Mouse (Mus musculus): Measurements from ENCODE around the gene Mmp23. TPM values are rescaled to one million over a fixed set of nuclear protein-coding genes. Genes with fewer than 3 reads are reported as not detected.

The Mmp23 gene
- total and polyA plus RNA-seq, 2 experiments from 2014 or later: 5.6 to 6.4 TPM

DNA sequence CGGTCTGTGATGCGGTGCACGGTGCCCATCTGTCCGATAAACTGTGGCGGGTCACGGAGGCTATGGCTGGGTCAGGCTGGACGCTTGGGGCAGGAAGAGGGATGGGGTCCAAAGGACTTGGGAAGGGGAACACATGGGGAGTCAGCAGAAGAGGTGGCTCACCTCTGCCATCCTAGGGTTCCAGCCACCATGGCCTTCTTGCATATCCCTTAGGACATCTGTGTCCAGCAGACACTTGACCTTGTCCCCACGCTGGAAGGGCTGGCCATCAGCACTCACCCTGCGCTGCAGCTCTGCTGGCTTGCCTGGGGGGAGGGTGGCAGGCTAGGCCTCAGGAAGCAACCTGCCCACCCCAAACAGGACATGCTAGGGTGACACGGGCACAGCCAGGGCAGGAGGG, 5.8 kb upstream of the Mmp23 start:
- no peaks in the 10 kb centered on the region for H3K4me1 ChIP-seq (ENCODE audit: insufficient read depth, low read length)
- H3K9ac ChIP-seq (replicated peaks; ENCODE audit: low read length, poor library complexity, severe bottlenecking): no peak overlapping the region
- no peak overlapping the region for H3K4me2 ChIP-seq (ENCODE audit: low read depth, low read length, poor library complexity, severe bottlenecking)
- ATAC-seq (ENCODE audit: low FRiP score) (no peak), DNase-seq (ENCODE audit: low spot score) (no peak)
- WGBS: 92% methylated on average over 10 of the region's 10 CpGs
- H3K9me3 ChIP-seq (ENCODE audit: low read length): no peaks in the 10 kb centered on the region
- no peak overlapping the region for H3K27ac ChIP-seq (ENCODE audit: low read depth, low read length)
- no peak overlapping the region for H3K4me3 ChIP-seq (ENCODE audit: low read depth, low read length)
- TF ChIP-seq CTCF (IDR thresholded peaks at IDR 0.05): no peak
- H3K27me3 ChIP-seq (ENCODE audit: insufficient read depth, low read length): peaks cover 24% of the 10 kb centered on the region
- H3K36me3 ChIP-seq (ENCODE audit: insufficient read depth, low read length): peaks cover 70% of the 10 kb centered on the region

DNA sequence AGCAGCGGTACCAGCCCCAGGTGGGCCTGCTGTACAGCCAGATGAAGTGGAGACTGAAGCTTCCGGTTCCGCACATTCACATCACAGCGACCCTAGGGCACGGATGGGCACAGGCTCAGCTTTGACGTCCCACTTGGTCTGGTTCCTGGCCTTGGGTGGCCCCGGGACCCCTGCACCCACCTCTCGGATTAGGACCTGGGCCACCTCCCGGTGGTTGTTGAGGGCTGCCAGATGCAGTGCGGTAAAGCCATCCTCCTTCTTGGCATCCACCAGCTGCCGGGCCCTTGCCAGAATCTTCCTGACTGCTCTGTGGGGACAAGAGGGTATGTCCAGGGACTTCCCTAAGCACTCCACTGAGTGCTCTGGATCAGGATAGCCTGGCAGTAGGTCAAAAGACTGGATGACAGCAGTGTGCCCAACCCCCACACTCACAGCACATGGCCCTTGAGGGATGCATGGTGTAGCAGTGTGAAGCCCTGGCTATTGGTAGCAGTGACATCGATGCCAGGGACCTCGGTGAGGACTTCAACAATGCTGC, 3.1 kb upstream of the Mmp23 start:
- no peak overlapping the region for H3K4me2 ChIP-seq (ENCODE audit: low read depth, low read length, poor library complexity, severe bottlenecking)
- WGBS: 94% methylated on average over 13 of the region's 13 CpGs
- peaks cover 37% of the 10 kb centered on the region for H3K27me3 ChIP-seq (ENCODE audit: insufficient read depth, low read length)
- no peak for DNase-seq (ENCODE audit: low spot score)
- peaks cover 67% of the 10 kb centered on the region for H3K36me3 ChIP-seq (ENCODE audit: insufficient read depth, low read length)
- H3K27ac ChIP-seq (ENCODE audit: low read depth, low read length): no peak overlapping the region
- H3K9ac ChIP-seq (replicated peaks; ENCODE audit: low read length, poor library complexity, severe bottlenecking): no peak overlapping the region
- H3K9me3 ChIP-seq (ENCODE audit: low read length): no peaks in the 10 kb centered on the region
- H3K4me3 ChIP-seq (ENCODE audit: low read depth, low read length): no peak overlapping the region
- no peak for ATAC-seq (ENCODE audit: low FRiP score)
- TF ChIP-seq CTCF (IDR thresholded peaks at IDR 0.05): no peak
- H3K4me1 ChIP-seq (ENCODE audit: insufficient read depth, low read length): peaks cover 3% of the 10 kb centered on the region; the same call in 1 of the 2 replicates

DNA sequence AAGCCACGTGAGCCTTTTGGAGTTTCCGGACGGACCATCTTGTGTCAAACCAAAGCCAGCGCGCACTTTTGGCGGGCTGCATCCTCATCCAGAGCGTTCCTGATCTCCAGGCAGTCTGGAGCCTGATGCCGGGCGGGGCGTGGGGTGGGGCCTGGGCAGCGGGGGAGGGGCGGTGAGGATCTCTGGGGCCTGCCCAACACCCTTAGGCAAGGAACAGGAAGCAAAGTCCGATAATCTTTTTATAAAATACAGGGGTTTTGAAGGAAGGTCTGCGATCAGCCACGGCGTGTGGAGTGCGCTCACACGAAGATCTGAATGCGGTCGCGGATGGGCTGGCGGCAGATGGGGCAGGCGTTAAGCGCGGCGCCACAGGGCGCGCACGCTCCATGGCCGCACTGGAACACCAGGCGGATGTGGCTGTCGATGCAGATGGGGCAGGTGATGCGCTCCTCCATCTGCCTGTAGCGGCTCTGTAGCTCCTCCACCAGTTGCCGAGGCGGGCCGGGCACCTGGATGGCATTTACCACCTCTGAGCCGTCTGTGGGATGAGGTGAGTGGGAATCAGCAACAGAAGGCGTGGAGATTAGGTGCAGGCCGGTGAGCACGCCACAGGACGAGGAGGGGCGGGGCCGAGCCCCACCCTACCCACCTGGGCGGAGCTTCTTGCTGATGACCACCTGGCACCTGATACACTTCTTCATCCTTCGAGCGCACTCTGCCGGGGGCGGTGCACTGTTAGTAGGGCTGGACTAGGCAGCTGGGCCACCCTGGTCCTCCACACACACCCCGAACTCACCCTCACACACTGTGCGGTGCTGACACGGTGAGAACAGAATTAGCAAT, 1.5 kb upstream of the Mmp23 start:
- no peak overlapping the region for H3K27ac ChIP-seq (ENCODE audit: low read depth, low read length)
- peak overlapping the region; percentile 30 for H3K4me2 ChIP-seq (ENCODE audit: low read depth, low read length, poor library complexity, severe bottlenecking)
- H3K9ac ChIP-seq (replicated peaks; ENCODE audit: low read length, poor library complexity, severe bottlenecking): peak overlapping the region; percentile 29; the same call in 1 of the 2 replicates
- H3K4me3 ChIP-seq (ENCODE audit: low read depth, low read length): peak overlapping the region; percentile 13; the same call in 1 of the 2 replicates
- DNase-seq (ENCODE audit: low spot score) (peak; percentile 28), ATAC-seq (ENCODE audit: low FRiP score) (no peak)
- no peak for TF ChIP-seq CTCF (IDR thresholded peaks at IDR 0.05)
- no peaks in the 10 kb centered on the region for H3K9me3 ChIP-seq (ENCODE audit: low read length)
- peaks cover 44% of the 10 kb centered on the region for H3K27me3 ChIP-seq (ENCODE audit: insufficient read depth, low read length)
- peaks cover 67% of the 10 kb centered on the region for H3K36me3 ChIP-seq (ENCODE audit: insufficient read depth, low read length)
- 12% methylated on average over 49 of the region's 52 CpGs for WGBS
- peaks cover 3% of the 10 kb centered on the region; the same call in 1 of the 2 replicates for H3K4me1 ChIP-seq (ENCODE audit: insufficient read depth, low read length)

DNA sequence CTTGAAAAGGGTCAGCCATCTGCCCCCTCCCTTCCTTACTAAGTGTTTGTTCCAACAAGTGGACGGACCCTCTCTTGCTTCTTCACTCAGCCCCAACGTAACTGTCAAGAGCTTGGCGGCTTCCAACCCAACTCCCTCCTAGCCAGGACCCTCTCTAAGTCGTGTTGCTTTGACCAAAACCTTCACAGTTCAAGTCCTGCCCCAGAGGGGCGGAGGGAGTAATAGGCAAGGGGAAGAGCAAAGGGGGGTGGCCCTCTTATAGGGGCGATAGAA, 935 bp upstream of the Mmp23 start:
- TF ChIP-seq CTCF (IDR thresholded peaks at IDR 0.05): no peak

DNA sequence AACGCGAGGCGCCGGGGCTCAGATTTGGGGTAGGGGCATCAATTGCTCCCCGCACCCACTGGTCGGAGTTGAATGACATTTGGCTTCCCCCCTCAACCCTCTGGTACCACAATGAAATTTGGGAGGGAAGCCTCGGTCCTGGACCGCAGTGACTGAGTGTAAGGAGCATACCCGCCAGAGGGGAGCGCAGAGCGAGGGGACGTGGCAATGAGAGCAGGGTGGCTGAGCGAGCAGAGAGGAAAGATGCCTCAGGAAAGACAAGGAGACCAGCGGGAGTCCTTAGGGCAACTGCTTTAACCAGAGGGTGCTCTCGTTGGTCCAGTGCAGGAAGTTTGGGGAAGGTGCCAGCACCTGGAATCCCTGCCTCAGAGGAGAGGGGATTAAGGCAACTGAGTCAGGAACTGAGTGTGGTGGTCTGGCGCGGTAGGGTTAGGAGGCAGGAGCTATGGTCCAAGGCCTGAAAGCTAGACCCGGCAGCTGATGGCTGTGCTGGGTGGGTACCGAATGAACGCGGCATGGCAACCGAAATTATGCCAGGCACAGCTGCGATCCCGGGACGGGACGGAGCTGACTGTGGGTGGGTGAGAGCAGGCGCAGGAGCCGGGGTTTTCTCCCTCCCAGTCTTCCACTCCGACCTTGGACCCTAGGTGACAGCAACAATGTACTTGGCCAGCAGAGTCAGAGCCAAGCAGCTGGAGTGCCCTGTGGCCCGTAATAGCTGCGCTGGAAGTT, 433 bp upstream of the Mmp23 start:
- ATAC-seq (ENCODE audit: low FRiP score) (no peak), DNase-seq (ENCODE audit: low spot score) (peak; percentile 23)
- Histone ChIP-seq H3K4me1 (ENCODE audit: insufficient read depth, low read length) (peaks cover 3% of the 10 kb centered on the region; the same call in 1 of the 2 replicates), H3K9ac (replicated peaks; ENCODE audit: low read length, poor library complexity, severe bottlenecking) (peak overlapping the region; percentile 54; the same call in 1 of the 2 replicates), H3K9me3 (ENCODE audit: low read length) (no peaks in the 10 kb centered on the region), H3K4me3 (ENCODE audit: low read depth, low read length) (peak overlapping the region; percentile 32; the same call in 1 of the 2 replicates), H3K27ac (ENCODE audit: low read depth, low read length) (no peak overlapping the region), H3K27me3 (ENCODE audit: insufficient read depth, low read length) (peaks cover 44% of the 10 kb centered on the region), H3K36me3 (ENCODE audit: insufficient read depth, low read length) (peaks cover 67% of the 10 kb centered on the region), H3K4me2 (ENCODE audit: low read depth, low read length, poor library complexity, severe bottlenecking) (peak overlapping the region; percentile 61)
- TF ChIP-seq CTCF (IDR thresholded peaks at IDR 0.05): peak; percentile 38; the same call in 1 of the 2 replicates
- 5% methylated on average over 31 of the region's 31 CpGs for WGBS

More for the DNA sequence above, 935 bp upstream of the Mmp23 start:
- H3K9me3 ChIP-seq (ENCODE audit: low read length): no peaks in the 10 kb centered on the region
- H3K36me3 ChIP-seq (ENCODE audit: insufficient read depth, low read length): peaks cover 67% of the 10 kb centered on the region
- H3K27ac ChIP-seq (ENCODE audit: low read depth, low read length): no peak overlapping the region
- peaks cover 44% of the 10 kb centered on the region for H3K27me3 ChIP-seq (ENCODE audit: insufficient read depth, low read length)
- ATAC-seq (ENCODE audit: low FRiP score) (no peak), DNase-seq (ENCODE audit: low spot score) (no peak)
- 18% methylated on average over 6 of the region's 6 CpGs for WGBS
- H3K9ac ChIP-seq (replicated peaks; ENCODE audit: low read length, poor library complexity, severe bottlenecking): 0 out of 2 replicates have a peak overlapping the region, but pooled peaks have one; percentile 29
- H3K4me3 ChIP-seq (ENCODE audit: low read depth, low read length): no peak overlapping the region
- H3K4me2 ChIP-seq (ENCODE audit: low read depth, low read length, poor library complexity, severe bottlenecking): peak overlapping the region; percentile 61
- peaks cover 3% of the 10 kb centered on the region; the same call in 1 of the 2 replicates for H3K4me1 ChIP-seq (ENCODE audit: insufficient read depth, low read length)

Data from midbrain, postnatal 0 days (tissue).